Mouse (Mus musculus) erythroblast, embryonic 14.5 days (primary cell): ENCODE measurements around the gene Gm36028. TPM values are rescaled to one million over a fixed set of nuclear protein-coding genes. Genes with fewer than 3 reads are reported as not detected.

Source experiments
- H3K27me3 ChIP-seq: 2 replicates; pipeline ENCODE4 v1.6.1; 2012; ENCODE audit warnings: inconsistent platforms; ENCODE audit not compliant: control insufficient read depth
- H3K36me3 ChIP-seq: 2 replicates; pipeline ENCODE4 v1.6.1; 2012; ENCODE audit warnings: mild to moderate bottlenecking, inconsistent platforms; ENCODE audit not compliant: control insufficient read depth
- H3K4me1 ChIP-seq: 2 replicates; pipeline ENCODE4 v1.6.1; 2012; ENCODE audit warnings: inconsistent platforms; ENCODE audit not compliant: control insufficient read depth
- H3K4me3 ChIP-seq: replicated peaks from 2 replicates; pipeline ENCODE3; 2012; ENCODE audit warnings: moderate library complexity, mild to moderate bottlenecking, inconsistent platforms
- H3K9me3 ChIP-seq: 2 replicates; pipeline ENCODE4 v1.6.1; 2012; ENCODE audit warnings: low read length, inconsistent platforms, mixed read lengths; ENCODE audit not compliant: control insufficient read depth
- GATA1 ChIP-seq: IDR thresholded peaks from 2 replicates; pipeline ENCODE4 v1.6.1; 2012; ENCODE audit warnings: low read length, inconsistent platforms, mixed read lengths
- TAL1 ChIP-seq: IDR thresholded peaks from 3 replicates; pipeline ENCODE4 v1.6.1; 2012; ENCODE audit warnings: low read length, inconsistent platforms, mixed read lengths
- polyA plus RNA-seq: library from polyadenylated mRNA; stranded (reverse); fragments of >175 nt; gene quantifications from 2 replicates; pipeline ENCODE4 v1.2.3, GENCODE M21; 2012

The Gm36028 gene
- polyA plus RNA-seq, 1 experiment, result not detected

DNA sequence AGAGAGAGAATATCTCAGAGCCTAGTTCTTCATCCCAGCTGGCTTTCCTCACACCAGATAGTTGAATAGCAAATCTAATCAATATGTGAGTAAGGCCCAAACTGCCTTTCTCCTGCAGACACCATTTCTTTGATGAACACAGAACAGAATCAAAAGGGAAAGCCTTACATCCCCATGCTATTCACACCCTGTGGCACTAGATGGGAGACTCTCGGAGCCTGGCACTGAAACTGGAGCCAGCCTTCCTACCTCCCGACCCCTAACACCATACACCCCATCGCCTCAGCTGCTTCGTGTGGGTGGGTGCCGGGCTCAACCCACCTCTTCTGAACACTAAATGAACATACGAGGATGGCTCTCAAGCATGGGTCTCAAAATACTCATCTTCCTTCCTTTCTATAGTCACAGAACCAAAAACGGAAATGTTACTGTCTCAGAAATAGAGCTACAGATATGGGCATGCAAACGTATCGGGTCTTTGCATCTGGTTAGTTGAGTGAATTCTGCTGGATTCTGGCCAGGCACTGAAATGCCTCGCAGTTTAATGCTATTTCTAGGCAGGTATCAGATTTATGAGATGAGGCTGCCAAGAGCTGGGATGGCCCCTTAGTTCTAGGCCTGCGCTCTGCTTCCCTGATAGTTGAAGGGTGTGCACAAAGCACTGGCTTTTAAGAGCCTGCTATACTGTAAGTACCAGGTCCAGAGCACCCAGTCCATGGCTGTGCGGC is 36.0 kb downstream of the Gm36028 start:
- Histone ChIP-seq H3K4me1 (no peaks in the 10 kb centered on the region), H3K36me3 (no peaks in the 10 kb centered on the region), H3K4me3 (no peak overlapping the region), H3K9me3 (no peaks in the 10 kb centered on the region), H3K27me3 (no peaks in the 10 kb centered on the region)
- no peak for TF ChIP-seq TAL1
- TF ChIP-seq GATA1, result no peak

DNA sequence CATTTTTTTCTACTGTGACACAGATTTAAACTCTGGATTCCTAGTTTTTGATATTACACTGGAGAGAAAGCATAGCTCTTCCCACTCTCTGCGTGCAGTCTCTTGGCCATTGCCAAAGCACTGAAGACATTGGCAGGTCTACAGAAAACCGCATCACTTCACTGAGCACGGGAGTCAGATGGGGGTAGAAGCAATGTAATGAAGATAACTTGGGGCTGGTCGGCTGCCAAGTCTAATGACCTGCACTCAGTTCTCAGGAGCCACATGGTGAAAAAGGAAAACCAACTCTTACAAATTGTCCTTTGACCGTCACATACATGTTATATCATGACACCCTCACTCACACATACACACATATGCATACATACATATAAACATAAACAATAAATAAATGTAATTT is 37.0 kb downstream of the Gm36028 start:
- H3K9me3 ChIP-seq, result no peaks in the 10 kb centered on the region
- TF ChIP-seq GATA1, result no peak
- TF ChIP-seq TAL1, result no peak
- no peaks in the 10 kb centered on the region for H3K36me3 ChIP-seq
- no peaks in the 10 kb centered on the region for H3K27me3 ChIP-seq
- H3K4me1 ChIP-seq, result no peaks in the 10 kb centered on the region
- H3K4me3 ChIP-seq, result no peak overlapping the region

DNA sequence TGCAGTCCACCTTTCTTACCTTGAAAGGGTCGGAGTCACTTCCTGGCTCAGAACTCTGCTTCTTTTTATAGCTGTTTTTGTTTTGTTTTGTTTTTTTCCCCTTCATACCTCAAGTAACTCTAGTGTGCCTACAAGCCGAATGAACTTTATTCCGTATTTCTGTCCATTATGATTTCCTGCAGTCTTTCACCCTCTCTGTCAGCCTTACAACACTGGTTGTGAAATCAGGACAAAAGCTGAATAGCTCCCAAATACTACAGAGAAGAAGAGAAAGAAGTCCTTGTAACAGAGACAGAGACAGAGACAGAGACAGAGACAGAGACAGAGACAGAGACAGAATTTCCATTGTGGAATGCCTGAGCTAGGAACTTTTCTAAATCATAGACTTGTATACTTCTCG is 43.0 kb downstream of the Gm36028 start:
- Histone ChIP-seq H3K36me3 (no peaks in the 10 kb centered on the region), H3K4me1 (peaks cover 4% of the 10 kb centered on the region), H3K9me3 (no peaks in the 10 kb centered on the region), H3K4me3 (no peak overlapping the region), H3K27me3 (no peaks in the 10 kb centered on the region)
- TF ChIP-seq TAL1 (no peak), GATA1 (no peak)

GRCm38 (mm10) chr16:37814383-37814971 is 46.5 kb downstream of the Gm36028 start:
- Histone ChIP-seq H3K36me3 (no peaks in the 10 kb centered on the region), H3K4me3 (no peak overlapping the region), H3K4me1 (peaks cover 4% of the 10 kb centered on the region), H3K9me3 (no peaks in the 10 kb centered on the region), H3K27me3 (no peaks in the 10 kb centered on the region)
- no peak for TF ChIP-seq TAL1
- no peak for TF ChIP-seq GATA1

DNA sequence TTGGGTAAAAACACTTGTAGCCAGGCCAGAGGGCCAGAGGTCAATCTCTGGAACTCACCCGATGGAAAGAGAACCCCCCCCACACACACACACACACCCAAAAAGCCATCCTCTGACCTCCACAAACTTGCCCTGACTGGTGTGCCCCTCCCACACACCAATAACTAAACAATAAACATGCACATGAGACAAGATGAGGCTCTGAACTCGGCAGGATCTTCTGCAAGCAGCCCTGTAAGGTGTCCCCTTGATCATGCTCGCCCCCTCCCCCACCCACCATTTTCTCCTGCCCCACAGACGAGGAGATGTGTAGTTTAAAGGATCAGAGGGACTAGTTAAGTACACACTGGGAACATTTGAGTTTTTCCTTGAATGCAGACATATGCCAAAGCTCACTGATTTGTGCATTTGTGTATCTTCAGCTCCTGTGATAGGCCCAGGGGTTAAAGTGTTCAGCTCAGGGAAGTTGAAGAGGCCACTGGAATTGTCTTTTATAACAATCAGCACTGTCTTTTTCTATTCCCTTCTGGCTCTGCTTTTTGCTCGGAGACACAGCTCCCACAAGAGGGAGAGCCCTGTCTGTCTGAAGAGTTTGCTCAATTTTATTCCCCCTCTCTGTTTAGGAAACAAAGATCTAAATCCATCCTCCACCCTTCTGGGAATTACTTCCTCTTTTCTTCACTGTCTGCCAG is 47.1 kb downstream of the Gm36028 start:
- no peaks in the 10 kb centered on the region for H3K36me3 ChIP-seq
- peaks cover 4% of the 10 kb centered on the region for H3K4me1 ChIP-seq
- TF ChIP-seq TAL1 (no peak), GATA1 (no peak)
- H3K4me3 ChIP-seq, result no peak overlapping the region
- no peaks in the 10 kb centered on the region for H3K27me3 ChIP-seq
- H3K9me3 ChIP-seq, result no peaks in the 10 kb centered on the region

- TF ChIP-seq GATA1, result no peak
- H3K4me3 ChIP-seq, result no peak overlapping the region
- no peaks in the 10 kb centered on the region for H3K27me3 ChIP-seq
- H3K9me3 ChIP-seq, result no peaks in the 10 kb centered on the region
- H3K4me1 ChIP-seq, result peaks cover 4% of the 10 kb centered on the region
- no peaks in the 10 kb centered on the region for H3K36me3 ChIP-seq
Observed at GRCm38 (mm10) chr16:37812474-37812886, 48.5 kb downstream of the Gm36028 start.

DNA sequence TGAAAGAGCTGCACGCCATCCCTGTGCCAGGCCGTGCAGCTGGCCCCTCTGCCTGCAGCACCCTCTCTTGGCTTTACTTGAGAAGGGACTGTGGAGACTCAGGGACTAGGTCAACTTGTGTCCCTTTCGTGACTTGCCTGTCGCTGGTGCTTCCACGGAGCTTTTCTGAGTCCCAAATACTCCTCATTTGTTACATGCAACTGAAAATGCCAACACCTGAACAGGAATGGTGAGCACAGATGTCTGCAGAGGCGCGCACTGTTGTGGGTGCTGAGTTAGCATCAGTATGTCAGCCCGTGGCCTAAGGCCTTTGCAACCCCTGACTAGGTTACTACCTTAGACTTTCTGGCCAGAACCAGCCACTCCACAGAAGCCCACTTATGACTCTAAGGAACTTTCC is 49.1 kb downstream of the Gm36028 start:
- Histone ChIP-seq H3K4me3 (no peak overlapping the region), H3K36me3 (no peaks in the 10 kb centered on the region), H3K27me3 (no peaks in the 10 kb centered on the region), H3K4me1 (peaks cover 4% of the 10 kb centered on the region), H3K9me3 (no peaks in the 10 kb centered on the region)
- TF ChIP-seq TAL1 (no peak), GATA1 (no peak)

- Histone ChIP-seq H3K36me3 (no peaks in the 10 kb centered on the region), H3K4me1 (peaks cover 4% of the 10 kb centered on the region), H3K9me3 (no peaks in the 10 kb centered on the region; the same call in 1 of the 2 replicates), H3K27me3 (no peaks in the 10 kb centered on the region), H3K4me3 (no peak overlapping the region)
- TF ChIP-seq GATA1, result no peak
- TF ChIP-seq TAL1, result no peak
Observed at GRCm38 (mm10) chr16:37809623-37809992, 51.3 kb downstream of the Gm36028 start.

DNA sequence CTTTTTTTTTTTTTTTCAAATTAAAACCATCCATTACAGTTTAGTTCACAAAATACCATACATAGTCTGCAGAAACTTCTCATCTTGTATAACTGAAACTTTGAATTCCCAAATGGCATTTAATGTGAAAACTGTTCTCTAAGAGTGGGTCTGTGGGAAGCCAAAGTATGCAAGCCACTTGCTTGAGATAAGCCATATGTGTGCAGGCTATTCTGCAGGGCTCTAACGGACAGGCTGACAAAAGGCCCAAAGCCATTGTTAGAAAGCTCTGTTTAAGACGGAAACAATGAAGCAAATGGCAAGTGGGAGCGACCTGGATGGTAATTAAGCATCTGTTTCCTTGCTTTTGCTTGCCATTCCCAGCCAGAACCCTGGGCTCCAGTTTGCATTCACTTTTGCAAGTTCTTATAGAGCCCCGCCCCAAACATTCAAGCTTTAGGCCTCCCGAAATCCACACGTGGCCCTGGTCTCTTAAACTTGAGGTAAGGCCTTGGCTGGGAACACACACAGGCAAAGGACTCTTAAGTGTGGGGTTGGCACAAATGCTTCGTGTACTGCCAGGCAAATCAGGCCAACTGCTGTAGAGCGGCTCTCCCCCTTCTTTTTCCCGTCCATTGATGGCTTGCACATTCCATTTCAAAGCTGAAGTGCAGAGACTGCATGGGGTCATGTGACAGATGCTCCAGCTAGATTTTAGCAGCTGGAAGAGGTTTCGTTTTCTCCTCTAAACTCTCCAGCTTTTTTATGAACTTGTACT is 51.9 kb downstream of the Gm36028 start:
- no peaks in the 10 kb centered on the region for H3K36me3 ChIP-seq
- TF ChIP-seq TAL1 (no peak), GATA1 (no peak)

More for the DNA sequence above, 51.9 kb downstream of the Gm36028 start:
- H3K4me1 ChIP-seq, result peaks cover 4% of the 10 kb centered on the region
- H3K4me3 ChIP-seq, result no peak overlapping the region
- H3K9me3 ChIP-seq, result no peaks in the 10 kb centered on the region; the same call in 1 of the 2 replicates
- H3K27me3 ChIP-seq, result no peaks in the 10 kb centered on the region
